Mouse (Mus musculus): ENCODE results near the gene Prim2.

DNA sequence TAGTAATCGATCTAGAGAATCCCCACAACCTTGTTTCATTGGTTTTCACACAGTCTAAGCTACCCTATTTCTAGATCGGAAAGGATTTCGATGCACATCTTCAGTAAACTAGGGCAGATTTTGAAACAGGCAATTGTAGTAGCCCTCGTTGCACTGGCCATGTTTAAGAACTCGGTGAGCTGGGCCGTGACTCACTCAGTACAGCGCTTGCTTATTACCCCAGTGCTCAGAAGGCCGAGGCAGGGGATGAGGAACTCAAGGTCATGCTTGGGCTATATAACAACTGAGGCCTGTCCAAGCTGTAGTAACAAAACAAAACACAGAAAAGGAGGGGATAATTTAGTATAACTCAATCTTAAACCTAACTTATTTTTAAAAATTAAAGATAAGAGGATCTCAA is 208.9 kb downstream of the Prim2 start:
- TF ChIP-seq CTCF (IDR thresholded peaks at IDR 0.05; ENCODE audit: low read depth) (no peak), EP300 (IDR thresholded peaks at IDR 0.05; ENCODE audit: low read depth) (no peak)

Data from liver, postnatal 0 days (tissue).